Mouse (Mus musculus) frontal cortex, postnatal 36 days (tissue): Measurements from ENCODE around the gene Hdc.

Experiments used
- DNase-seq, 2 experiments: peaks; one replicate each; pipeline ENCODE4 v3.0.0; 2022; ENCODE audit warnings: low spot score in 2 of 2

Hdc gene

DNA sequence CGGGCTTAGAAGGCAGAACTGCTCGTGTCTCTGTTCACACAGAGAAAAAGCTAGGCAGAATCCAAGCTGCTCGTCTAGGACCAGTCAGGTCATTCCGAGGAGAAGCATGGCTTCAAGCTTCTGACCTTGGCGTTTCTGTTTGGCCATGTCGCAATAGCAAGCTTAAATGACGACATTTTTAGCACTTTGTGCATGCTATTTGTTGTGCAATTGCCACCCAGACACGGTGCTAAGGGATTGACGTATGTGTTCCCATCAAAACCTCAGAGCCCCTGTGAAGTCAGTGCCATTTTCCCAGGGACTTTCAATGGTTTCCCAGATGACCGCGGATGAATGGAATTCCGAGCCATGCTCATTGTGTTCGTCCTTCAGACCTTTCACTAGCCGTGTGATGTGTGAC lies 18.6 kb downstream of the Hdc start:
- DNase-seq: no peak

DNA sequence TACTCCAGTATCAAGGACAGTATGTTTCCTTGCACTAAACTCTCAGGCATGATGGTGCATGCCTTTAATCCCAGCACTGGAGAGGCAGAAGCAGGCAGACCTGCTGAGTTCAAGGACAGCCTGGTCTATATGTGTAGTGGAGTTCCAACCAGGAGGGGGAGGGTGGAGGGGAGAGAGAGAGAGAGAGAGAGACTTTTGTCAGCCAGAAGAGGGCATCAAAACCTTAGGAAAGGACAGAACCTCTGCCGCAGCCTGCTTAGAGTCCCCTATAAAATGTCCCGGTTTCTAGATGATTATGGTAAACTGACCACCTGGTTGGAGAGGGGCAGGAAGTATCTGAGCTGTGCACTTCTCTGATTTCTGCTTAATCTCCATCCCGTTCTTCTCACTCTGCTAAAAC lies 20.1 kb downstream of the Hdc start:
- DNase-seq: no peak

DNA sequence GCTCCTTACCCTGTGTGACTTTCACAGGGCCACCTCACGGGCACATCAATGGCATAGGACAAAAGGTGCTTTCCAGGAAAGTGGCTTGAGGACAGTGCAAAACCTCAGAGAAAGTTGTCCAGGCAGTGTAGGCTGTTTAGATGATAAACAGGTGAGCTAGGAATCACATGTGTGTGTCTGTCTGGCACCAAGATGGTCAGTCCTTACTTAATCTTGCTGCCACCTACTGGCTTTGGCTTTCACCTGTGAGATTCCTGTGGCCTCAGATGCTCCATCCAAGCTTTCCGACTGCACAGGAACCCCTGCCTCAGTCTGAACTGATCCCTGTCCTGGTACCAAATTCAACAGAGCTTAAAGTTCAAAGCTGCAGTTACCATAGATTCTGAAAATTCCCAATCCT lies 20.7 kb downstream of the Hdc start:
- DNase-seq: no peak

DNA sequence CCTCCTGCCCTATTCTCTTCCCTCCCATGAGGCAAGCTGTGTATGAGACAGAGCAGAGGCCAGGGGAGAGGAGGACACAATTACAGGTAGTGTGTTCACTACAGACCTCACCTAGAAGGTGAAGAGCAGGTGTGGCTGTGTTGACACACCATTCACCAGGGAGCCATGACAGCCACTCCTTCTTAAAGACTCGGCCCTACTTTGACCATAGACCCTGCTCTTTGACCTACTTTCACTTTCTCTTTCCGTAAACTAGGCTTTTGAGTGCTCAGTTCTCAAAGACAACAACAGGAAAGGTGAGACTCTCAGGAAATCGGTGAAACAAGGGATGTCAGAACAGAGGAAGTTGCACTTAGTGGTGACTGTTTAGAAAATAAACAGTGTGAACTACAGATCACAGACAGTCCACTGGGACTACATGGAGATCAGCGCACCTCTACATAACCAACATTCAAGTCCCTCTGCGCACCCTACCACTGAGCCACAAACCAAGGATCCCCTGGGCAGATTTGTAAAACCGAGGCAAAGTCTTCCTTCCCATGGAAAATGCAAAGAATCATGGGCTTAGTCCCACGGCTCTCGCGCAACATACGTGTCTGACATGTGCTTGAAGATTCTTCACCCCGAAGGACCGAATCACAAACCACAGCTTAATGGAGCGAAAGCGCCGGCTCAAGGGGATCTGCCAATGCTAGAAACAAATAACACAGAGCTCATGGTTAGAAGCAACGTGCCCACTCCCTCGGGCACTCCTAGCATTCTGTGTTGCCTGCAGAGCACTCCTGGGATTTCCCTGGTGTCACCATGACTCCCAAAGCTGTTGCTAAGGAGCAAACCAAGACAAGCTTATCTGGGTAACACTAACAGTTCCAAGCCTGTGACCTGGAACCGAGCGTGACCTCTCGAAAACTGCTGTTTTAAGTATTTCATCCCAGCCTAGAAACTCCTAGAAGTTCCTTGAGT lies 21.5 kb downstream of the Hdc start:
- DNase-seq: no peak

DNA sequence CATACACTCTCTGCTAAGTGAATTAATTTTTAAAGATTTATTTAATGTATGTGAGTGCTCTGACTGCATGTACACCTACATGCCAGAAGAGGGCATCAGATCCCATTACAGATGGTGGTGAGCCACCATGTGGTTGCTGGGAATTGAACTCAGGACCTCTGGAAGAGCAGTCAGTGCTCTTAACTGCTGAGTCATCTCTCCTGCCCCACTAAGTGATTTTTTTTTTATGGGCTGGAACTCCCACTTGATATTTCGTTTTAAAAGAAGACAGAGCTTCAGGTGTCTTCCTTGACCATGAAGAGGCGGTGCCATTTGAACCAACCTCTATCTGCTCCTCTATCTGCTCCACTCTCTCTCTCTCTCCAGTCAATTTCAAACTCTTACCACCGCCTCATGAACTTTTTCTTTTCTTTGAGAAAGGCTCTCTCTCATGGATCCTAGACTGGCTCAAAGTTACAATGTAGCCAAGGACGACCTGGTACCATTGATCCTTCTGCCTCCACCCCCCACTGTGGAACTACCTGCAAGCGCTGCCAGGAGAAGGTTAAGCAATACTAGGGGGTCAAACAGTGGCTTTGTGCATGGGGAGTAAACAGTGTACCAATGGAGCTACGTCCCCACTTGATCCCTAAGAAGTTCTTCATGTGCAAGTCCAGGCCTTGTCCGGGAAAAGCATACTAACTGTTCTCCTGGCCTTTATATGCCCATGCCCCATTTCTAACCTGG lies 22.6 kb downstream of the Hdc start:
- DNase-seq: no peak

DNA sequence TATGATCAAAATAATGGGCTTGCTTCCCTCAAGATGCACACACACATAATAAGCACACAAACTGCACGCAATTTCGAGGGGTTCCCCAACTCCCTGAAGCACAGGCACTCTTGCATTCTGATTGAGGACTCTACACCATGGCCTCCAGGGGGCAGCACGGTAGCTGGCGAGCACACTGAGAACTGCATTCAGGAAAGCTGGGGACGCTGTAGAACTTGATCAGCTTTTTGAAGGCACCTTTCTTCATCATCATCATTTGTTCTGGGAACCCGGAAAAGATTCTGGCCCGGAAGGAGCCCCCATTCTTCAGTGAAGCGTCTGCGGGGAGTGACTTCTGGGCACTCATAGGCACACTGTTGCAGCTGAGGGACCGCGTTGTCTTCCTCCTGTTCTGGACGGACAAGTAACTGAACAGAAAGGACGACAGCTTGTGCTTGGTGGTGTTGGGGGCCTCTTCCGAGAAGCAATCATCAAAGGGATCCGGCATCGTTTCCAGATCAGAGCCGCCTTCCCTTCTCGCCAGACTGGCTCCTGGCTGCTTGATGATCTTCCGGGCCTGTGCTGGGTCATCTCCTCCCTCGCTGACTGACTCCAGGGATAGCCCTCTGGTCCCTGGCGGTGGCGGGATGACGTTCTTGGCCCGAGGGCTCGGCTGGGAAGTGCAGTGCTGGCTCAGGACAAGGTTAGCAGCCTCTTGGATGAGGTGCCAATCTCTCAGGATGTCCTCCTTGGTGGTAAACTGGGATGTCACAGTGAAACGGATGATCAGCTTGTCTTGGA lies 25.1 kb downstream of the Hdc start:
- peak; percentile 54 to 59 for DNase-seq

DNA sequence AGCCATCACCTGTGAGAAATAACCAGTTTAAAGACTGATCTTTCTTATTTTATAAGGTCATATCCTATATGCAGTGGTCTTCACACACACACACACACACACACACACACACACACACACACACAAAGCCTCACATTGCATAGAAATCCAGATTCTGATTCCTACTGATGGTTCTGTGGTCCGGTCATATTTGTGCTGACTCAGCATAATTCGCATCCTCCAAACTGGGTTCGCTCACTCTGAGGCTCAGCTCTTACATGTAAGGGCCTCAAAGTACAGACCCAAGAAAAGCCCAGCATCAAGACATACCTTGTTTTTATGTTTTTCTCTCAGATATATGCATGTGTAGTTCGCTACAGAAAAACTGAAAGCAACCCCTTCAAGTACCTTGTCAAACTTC lies 27.8 kb downstream of the Hdc start:
- DNase-seq: no peak

DNA sequence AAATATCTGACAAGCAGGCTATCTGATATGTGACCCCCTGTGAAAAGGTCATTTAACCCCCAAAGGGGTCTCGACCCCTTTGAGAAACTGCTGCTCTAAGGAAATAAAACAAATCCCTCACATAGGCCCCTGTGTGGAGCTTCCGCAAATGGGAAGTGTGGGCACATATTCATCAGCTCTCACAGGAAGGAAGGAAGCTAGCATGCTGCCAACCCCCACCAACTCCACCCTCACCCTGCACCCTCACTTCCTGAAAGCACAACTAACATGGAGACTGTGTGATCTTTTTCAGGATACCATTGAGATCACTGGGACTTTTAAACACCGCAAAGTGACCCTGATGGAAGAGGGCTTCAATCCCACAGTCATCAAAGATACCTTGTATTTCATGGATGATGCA lies 31.6 kb downstream of the Hdc start:
- DNase-seq: no peak

DNA sequence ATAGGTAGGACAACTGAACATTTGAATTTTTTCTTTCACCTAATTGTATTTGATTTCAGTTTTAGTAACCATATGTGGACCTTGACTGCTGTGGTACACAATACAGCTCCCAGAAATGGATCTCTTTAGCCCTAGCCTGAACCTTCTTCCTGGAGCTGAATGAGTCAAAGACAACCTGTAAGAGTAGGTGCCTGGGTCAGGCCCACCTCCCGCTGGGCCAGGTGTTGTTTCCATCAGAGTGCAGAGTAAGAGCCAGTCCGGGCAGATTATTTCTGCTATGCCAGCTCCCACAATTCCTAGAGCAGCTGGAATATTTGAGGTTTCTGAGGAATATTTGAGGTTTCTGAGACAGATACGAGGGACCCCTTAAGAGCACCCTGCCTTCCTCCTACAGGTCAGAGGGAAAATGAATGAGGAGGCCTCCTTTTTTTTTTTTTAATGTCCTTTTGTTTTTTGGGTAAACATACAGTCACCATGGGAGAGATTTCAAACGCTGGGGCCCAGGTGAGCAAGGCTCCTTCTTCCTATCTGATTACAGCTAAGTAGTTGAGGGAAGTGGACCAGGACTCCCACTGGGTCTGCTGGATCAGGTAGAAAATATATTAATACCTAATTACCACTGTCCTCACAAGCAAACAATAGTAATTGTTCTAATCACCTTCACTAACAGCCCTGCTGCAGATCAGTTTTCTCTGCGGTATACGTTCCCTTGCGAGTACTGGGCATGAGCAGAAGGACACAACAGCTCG lies 34.3 kb downstream of the Hdc start:
- no peak for DNase-seq

DNA sequence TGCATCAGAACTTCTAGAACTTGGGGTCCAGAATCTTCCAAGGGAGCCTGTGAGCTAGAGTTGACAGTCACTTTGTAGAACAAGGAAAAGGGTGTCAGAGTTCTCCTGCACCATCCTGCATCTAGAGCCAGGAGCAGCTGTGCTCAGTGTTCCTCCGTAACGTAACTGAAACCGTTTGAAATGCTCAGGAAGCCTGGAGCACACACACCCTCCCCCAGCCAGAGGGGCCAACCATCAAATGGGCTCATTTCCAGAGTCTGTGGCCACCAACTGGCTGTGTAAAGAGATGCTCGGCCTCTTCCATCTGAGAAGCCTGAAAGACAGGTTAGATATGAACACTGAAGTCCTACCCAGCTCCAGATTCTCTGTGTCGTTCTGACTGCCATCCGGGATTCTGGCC lies 35.1 kb downstream of the Hdc start:
- no peak for DNase-seq

DNA sequence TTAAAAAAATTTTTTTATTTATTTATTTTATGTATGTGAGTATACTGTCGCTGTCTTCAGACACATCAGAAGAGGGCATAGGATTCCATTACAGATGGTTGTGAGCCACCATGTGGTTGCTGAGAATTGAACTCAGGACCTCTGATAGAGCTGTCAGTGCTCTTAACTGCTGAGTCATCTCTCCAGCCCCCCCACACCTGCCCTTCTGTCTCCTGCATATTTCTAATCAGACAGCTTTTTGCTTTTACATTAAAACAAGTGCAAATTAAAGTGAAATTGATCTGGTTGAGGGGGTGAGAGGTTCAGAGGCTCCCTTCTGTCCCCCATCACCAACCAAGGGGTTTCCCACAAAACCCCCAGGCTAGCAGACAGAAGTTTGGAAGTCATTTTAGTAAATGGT lies 39.8 kb downstream of the Hdc start:
- DNase-seq: no peak

DNA sequence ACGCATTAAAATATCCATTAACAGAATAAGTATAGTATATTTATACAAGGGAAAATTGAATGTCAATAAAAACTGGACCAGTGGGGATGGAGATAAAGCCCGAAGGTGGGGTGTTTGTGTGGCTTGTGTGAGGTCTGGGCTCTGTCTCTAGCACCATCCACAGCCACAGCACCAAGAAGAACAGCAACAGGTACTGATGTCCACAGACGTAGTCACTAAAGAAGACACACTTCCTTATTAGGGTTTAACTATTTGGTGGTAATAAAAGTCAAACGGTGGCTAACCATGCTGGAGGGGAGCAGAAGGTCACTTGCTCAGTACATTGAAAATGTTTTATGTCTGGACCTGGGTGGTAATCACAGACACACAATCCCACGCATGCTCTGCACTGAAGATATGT lies 41.7 kb downstream of the Hdc start:
- DNase-seq: no peak

DNA sequence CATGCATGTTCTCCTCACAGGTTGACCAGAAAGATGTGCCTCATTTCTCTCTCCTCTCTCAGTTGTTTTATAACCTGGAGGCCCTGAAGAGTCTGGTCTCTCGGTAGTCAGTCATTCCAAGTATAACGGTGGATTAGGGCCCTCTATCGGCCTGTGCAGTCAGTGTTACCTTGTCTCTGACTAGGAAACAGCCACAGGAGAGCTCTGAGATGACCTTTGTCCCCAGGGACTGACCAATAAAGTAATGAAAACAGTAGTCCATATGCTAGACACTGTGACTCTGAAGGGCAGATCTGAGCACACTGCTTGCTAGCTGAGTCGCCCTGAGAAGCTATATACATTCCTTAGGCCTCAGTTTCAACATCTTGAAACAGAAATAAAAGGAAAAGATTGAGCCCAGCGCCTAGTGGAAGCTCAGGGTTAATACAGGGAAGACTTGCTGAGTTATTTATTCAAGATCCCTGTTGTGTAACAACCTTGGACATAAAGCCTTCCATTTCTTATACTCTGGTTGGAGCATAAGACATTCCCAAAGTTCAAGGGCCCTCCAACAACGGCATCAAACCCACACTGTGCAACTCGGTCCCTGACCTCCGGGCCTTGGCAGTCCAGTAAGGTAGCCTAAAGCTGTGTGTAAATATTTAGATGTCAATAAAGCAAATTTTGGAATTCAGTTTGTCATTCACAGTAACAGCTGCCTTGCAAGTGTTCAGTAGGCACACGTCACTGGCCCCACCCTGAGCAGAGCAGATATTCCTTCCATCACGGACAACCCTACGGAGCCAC lies 43.5 kb downstream of the Hdc start:
- DNase-seq: no peak

DNA sequence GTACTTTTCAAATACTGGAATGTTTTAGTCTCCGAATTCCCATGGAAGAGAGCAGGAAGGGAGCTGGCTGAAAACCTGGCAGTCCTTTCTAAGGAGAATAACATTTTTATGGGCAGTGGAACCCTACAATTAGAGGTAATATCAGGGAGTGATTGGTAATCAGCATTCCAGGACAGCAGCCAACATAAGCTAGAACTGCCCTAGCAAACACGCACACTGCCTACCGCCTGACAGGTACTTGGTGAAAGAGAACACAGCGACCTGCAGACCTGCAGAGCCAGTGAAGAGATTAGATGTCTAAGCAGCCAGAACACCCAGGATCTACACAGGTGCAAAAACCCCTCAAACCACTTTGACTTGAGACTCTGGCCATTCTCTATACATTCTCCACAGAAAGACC lies 46.4 kb downstream of the Hdc start:
- no peak for DNase-seq

DNA sequence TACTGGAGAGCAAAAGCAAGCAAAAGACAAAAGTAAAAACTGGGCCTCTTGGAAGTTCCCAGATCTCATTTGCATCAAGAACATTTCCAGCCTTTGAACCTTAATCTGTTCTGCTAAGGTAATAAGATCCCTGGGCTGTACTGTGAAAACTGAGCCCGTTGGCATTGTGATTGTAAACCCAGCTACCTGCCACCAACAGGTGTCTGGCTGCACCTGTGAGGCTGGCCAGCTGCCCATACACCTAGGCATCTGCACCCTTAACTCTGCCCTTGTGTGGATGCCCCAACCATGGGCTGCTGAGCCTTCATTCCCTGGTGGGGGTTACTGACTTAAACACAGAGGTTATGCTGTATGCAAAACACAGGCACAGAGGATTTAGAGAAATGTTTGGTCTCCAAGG lies 46.9 kb downstream of the Hdc start:
- DNase-seq: no peak

DNA sequence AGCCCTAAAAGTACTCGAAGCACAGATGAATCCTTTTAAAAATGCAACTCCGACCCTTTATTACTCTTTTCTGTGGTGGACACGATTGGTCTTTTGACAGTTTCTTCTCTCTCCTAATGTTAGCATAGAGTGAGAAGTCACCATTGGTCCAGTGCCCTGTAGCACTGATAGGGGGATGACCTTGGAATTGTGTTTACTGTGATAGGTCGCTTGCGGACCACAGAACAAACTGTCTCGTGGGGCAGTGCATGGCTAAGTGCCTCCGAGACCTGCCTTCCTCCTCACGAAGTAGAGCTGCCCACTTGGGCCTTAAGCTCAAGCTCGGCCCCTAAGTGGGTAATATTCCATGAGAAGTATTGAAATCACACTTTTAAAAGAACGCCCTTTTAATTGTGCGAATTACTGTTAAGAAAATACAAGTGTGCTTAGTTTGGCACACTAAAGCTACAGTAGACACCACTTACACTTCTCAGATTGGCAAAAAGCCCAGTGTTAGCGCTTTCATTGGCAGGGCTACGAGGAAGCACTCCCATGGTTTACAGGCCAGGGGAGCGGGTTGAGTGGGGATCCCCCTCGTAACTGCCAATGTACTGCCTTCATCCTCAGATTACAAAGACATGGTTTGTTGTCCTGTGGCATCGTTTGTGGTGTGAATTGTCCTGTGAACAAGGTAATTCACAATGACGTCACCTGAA lies 55.5 kb downstream of the Hdc start:
- no peak for DNase-seq

DNA sequence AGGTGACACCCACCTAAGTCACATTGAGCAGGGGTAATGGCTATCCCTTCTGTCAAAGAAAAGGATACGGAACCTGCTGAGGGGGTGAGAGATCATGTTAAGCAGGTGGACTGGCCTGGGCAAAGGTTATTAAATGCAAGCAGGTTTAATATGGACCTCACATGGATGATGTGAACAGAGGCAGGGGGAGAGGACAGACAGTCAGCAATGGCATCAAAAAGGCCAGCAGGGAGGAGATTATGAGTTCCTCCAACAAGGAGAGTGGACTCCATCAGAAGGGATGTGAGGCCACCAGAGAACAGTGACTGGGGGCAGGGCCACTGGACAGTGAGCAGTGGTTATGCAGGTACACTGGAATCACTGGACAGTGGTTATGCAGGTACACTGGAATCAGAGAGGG lies 59.0 kb downstream of the Hdc start:
- DNase-seq: no peak

DNA sequence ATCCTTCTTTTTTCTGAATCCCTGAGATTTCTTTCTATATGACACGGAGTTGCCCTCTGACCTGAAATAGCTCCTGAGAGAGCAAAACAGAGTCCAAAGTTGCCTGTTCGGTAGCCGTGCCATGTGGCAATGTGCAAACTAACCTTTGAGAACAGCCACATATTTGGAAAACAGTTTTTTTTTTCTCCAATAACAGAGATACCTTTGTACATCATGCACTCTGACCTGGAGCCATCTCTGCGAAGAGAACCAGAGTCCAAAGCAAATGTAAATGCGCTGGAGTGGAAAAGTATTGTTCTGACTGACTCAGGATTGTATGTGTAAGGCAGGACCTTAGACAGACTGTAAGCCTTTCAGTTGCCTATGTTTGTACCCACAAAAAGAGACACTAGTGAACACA lies 63.6 kb downstream of the Hdc start:
- no peak for DNase-seq

DNA sequence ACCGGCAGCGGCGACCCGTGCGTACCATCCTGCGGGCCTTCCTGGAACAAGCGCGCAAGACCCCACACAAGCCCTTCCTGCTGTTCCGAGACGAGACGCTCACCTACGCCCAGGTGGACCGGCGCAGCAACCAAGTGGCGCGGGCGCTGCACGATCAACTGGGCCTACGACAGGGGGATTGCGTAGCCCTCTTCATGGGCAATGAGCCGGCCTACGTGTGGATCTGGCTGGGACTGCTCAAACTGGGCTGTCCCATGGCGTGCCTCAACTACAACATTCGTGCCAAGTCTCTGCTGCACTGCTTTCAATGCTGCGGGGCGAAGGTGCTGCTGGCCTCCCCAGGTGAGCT lies 65.8 kb downstream of the Hdc start:
- no peak for DNase-seq
